Mouse (Mus musculus) heart, embryonic 13.5 days (tissue): ENCODE data around the gene Aars2. TPM values are rescaled to one million over a fixed set of nuclear protein-coding genes. Genes with fewer than 3 reads are reported as not detected.
A peak's percentile ranks its signal among the peaks of the same experiment; 100 is the strongest.

Experiments
- ATAC-seq: fragments of 200-750 bp; cut with Nextera tagmentation; 2 replicates; pipeline ENCODE4 v1.8.0; 2017; ENCODE audit warnings: moderate TSS enrichment; ENCODE audit not compliant: insufficient number of reproducible peaks, low FRiP score, low TSS enrichment; ENCODE audit errors: extremely low read depth
- H3K27ac ChIP-seq: fragments of 300-500 bp; sonication (generic); replicated peaks from 2 replicates; pipeline ENCODE4 v1.5.1; 2015; ENCODE audit warnings: moderate library complexity, mild to moderate bottlenecking, inconsistent platforms
- H3K27me3 ChIP-seq: fragments of 300-500 bp; sonication (generic); replicated peaks from 2 replicates; pipeline ENCODE4 v1.6.1; 2015; ENCODE audit warnings: mild to moderate bottlenecking, inconsistent platforms
- H3K36me3 ChIP-seq: fragments of 300-500 bp; sonication (generic); 2 replicates; pipeline ENCODE4 v1.6.1; 2015; ENCODE audit warnings: mild to moderate bottlenecking, inconsistent platforms
- H3K4me1 ChIP-seq: fragments of 300-500 bp; sonication (generic); 2 replicates; pipeline ENCODE4 v1.6.1; 2015; ENCODE audit warnings: inconsistent platforms
- H3K4me2 ChIP-seq: fragments of 300-500 bp; sonication (generic); 2 replicates; pipeline ENCODE4 v1.6.1; 2015; ENCODE audit warnings: inconsistent platforms, mild to moderate bottlenecking, moderate library complexity
- H3K4me3 ChIP-seq: fragments of 300-500 bp; sonication (generic); 2 replicates; pipeline ENCODE4 v1.5.1; 2015; ENCODE audit warnings: moderate library complexity, mild to moderate bottlenecking, inconsistent platforms
- H3K9ac ChIP-seq: fragments of 300-500 bp; sonication (generic); 2 replicates; pipeline ENCODE4 v1.6.1; 2015; ENCODE audit warnings: inconsistent platforms, mild to moderate bottlenecking, moderate library complexity
- H3K9me3 ChIP-seq: fragments of 300-500 bp; sonication (generic); 2 replicates; pipeline ENCODE4 v1.6.1; 2016; ENCODE audit warnings: inconsistent platforms
- WGBS: fragments of 180-500 bp; shearing (Covaris S2); methylation state at CpG from one replicate; pipeline ENCODE4 v1.1.7; 2015; ENCODE audit warnings: mixed read lengths; 5-methylcytosine and 5-hydroxymethylcytosine counted together
- polyA plus RNA-seq: library from polyadenylated mRNA; unstranded; fragments of >200 nt; fragmentation: Nextera tagmentation; extraction: Ambion mirVana; gene quantifications from 2 replicates; pipeline ENCODE4 v1.2.1, GENCODE M21; 2015

Aars2 gene
- polyA plus RNA-seq, 1 experiment from 2014 or later = 19.8 TPM

DNA sequence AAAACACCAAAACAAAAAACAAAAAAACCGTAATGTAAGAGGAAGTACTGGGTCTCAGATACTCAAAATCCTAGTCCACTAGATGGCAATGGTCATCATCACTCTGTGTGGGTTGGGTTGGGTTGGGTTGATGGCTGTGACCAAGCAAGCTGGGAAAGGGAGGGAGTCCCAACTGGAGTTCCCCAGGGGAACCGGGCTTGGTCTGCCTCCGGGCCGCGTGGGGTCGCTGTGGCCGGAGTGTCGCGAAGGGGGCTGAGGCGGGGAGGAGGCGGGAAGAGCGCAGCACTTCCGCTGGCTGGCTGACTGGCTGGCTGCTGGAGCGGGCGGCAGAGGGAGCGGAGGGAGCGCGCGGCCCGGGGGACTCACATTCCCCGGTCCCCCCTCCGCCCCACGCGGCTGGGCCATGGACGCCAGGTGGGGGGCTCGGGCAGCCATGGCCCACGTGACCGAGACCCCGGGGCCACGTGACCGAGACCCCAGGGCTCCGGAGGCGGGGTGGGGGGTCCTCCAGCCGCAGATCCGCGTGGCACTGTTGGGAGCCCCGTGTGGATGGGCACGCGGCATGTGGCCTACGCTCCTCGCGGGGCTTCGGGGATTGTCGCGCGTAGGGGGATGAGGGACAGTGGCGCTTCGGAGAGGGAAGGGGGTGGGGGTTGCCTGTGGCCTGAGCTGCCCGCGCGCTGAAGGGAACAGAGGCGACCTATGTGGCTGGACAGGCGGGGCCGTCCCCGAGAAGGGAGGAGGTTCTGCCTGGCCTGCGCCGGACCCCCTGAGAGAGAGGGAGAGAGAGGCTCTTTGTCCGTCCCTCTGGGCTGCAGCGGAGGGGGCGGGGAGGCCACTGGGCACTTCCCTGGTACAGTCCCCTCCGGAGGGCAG lies 57.3 kb downstream of the Aars2 start, which contains the start of gene Slc35b2:
Gene Slc35b2 (plus strand): TSS at position 220 of the 876 bp plus-strand sequence.
- H3K4me3 ChIP-seq = peak within 1 kb of the TSS; percentile 76
- peak within 1 kb of the TSS; percentile 76 for H3K27ac ChIP-seq
- peak within 1 kb of the TSS; percentile 82 for H3K4me2 ChIP-seq
- H3K9me3 ChIP-seq = no peaks in the 10 kb centered on the region
- peaks cover 45% of the 10 kb centered on the region for H3K4me1 ChIP-seq
- peaks cover 39% of the 10 kb centered on the region for H3K36me3 ChIP-seq
- peak within 1 kb of the TSS; percentile 95 for H3K9ac ChIP-seq
- WGBS = under 1% methylated on average over 53 of the region's 61 CpGs
- peak; percentile 72 for ATAC-seq
- peaks cover 2% of the 10 kb centered on the region; the same call in 1 of the 2 replicates for H3K27me3 ChIP-seq

DNA sequence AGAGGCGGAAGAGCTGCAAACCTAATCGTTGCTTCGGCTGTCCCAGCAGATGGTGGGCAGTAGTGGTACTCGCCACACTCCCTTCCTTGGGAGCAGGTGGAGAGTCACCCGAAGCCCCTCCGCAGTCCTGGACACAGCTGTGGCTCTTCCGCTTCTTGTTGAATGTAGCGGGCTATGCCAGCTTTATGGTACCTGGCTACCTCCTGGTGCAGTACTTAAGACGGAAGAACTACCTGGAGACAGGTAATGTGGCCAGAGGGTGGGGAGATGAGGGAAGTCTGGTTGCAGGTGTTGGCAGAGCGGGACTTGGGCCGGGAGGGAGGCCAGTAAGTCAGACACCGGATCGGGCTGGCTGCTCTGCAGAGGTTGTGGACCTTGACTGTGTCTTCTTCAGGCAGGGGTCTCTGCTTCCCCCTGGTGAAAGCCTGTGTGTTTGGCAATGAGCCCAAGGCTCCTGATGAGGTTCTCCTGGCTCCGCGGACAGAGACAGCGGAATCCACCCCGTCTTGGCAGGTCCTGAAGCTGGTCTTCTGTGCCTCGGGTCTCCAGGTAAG lies 58.0 kb downstream of the Aars2 start:
- Histone ChIP-seq H3K27ac (peak overlapping the region; percentile 76), H3K36me3 (peaks cover 46% of the 10 kb centered on the region), H3K9ac (peak overlapping the region; percentile 95), H3K4me2 (peak overlapping the region; percentile 82), H3K27me3 (no peaks in the 10 kb centered on the region), H3K4me1 (peaks cover 52% of the 10 kb centered on the region), H3K4me3 (peak overlapping the region; percentile 76), H3K9me3 (no peaks in the 10 kb centered on the region)
- 11% methylated on average over 18 of the region's 18 CpGs for WGBS
- ATAC-seq = no peak

DNA sequence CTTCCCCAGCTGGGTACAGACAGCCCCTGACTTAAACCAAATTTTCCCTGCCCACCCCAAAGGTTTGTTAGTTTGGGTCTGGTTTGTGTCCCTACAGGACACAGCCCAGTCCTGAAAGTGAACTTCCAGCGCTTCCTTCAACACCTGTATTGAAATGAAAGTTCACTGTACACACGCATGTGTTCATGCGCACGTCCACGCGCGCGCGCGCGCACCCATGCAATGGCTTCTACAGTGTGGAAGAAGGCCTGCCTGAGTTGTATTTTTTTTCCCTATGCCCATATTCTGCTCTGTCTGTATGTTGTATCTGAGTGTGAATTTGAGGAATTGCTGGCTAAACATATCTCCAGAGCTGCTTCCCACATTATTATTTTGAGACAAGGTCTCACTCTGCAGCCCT lies 58.5 kb downstream of the Aars2 start:
- Histone ChIP-seq H3K9ac (peak overlapping the region; percentile 95), H3K9me3 (no peaks in the 10 kb centered on the region), H3K27ac (no peak overlapping the region), H3K27me3 (no peaks in the 10 kb centered on the region), H3K4me2 (peak overlapping the region; percentile 82), H3K4me3 (peak overlapping the region; percentile 76), H3K36me3 (peaks cover 51% of the 10 kb centered on the region), H3K4me1 (peaks cover 57% of the 10 kb centered on the region)
- ATAC-seq = no peak
- WGBS = 95% methylated on average over 11 of the region's 11 CpGs

DNA sequence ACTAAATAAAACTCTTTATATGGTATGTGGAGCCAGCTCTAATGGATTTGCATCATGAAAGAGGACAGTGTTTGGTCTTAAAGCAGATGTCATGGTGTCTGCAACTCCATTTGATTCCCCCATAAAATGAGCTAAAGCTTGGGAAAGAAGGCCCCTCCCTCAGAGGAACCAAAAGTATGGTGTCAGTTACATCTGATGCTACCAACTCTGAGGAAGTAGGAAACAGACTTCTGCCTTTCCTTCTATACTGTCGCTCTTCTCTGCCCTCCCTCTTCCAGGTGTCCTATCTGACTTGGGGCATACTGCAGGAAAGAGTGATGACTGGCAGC lies 59.4 kb downstream of the Aars2 start:
- no peak for ATAC-seq
- no peak overlapping the region for H3K4me3 ChIP-seq
- WGBS = 67% methylated on average over 1 of the region's 1 CpGs
- H3K27me3 ChIP-seq = no peaks in the 10 kb centered on the region
- H3K9ac ChIP-seq = no peak overlapping the region
- H3K27ac ChIP-seq = 0 out of 2 replicates have a peak overlapping the region, but pooled peaks have one; percentile 50
- peaks cover 60% of the 10 kb centered on the region for H3K36me3 ChIP-seq
- H3K4me2 ChIP-seq = no peak overlapping the region
- H3K9me3 ChIP-seq = no peaks in the 10 kb centered on the region
- H3K4me1 ChIP-seq = peaks cover 66% of the 10 kb centered on the region

DNA sequence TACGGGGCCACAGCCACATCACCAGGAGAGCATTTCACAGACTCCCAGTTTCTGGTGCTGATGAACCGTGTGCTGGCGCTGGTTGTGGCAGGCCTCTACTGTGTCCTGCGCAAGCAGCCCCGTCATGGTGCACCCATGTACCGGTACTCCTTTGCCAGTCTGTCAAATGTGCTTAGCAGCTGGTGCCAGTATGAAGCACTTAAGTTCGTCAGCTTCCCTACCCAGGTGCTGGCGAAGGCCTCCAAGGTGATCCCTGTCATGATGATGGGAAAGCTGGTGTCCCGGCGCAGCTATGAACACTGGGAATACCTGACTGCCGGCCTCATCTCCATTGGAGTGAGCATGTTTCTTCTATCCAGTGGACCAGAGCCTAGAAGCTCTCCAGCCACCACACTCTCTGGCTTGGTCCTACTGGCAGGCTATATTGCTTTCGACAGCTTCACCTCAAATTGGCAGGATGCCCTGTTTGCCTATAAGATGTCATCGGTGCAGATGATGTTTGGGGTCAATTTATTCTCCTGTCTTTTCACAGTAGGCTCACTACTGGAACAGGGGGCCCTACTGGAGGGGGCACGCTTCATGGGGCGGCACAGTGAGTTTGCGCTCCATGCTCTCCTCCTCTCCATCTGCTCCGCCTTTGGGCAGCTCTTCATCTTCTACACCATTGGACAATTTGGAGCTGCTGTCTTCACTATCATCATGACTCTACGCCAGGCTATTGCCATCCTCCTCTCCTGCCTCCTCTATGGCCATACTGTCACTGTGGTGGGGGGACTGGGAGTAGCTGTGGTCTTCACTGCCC lies 59.9 kb downstream of the Aars2 start:
- 63% methylated on average over 18 of the region's 18 CpGs for WGBS
- Histone ChIP-seq H3K27ac (peak overlapping the region; percentile 50), H3K9ac (peak overlapping the region; percentile 54; the same call in 1 of the 2 replicates), H3K4me3 (no peak overlapping the region), H3K4me1 (peaks cover 71% of the 10 kb centered on the region), H3K27me3 (no peaks in the 10 kb centered on the region), H3K4me2 (no peak overlapping the region), H3K9me3 (no peaks in the 10 kb centered on the region), H3K36me3 (peaks cover 66% of the 10 kb centered on the region)
- ATAC-seq = no peak

DNA sequence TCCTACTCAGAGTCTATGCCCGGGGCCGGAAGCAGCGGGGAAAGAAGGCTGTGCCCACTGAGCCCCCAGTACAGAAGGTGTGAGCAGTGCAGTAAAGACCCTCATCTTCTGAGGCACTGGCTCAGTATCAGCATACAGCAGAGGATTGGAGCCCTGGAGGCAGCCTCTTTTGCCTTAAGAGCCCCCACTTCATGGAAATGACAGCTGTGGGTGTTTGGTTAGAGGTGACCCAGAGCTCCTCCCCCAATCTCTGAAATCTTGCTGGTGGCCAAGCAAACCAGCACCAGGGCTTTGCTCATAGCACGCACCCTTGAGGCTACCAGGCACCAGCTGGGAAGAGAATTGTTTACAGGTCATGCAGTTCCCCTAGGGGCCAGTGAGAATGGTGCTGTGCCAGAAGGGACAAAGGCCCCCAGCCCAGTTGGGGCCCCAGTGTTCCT lies 60.5 kb downstream of the Aars2 start:
- no peaks in the 10 kb centered on the region for H3K9me3 ChIP-seq
- no peak overlapping the region for H3K4me3 ChIP-seq
- ATAC-seq = no peak
- H3K9ac ChIP-seq = peak overlapping the region; percentile 54; the same call in 1 of the 2 replicates
- no peak overlapping the region for H3K4me2 ChIP-seq
- 31% methylated on average over 4 of the region's 4 CpGs for WGBS
- H3K27me3 ChIP-seq = no peaks in the 10 kb centered on the region
- peaks cover 72% of the 10 kb centered on the region for H3K36me3 ChIP-seq
- peaks cover 76% of the 10 kb centered on the region for H3K4me1 ChIP-seq
- peak overlapping the region; percentile 50 for H3K27ac ChIP-seq

DNA sequence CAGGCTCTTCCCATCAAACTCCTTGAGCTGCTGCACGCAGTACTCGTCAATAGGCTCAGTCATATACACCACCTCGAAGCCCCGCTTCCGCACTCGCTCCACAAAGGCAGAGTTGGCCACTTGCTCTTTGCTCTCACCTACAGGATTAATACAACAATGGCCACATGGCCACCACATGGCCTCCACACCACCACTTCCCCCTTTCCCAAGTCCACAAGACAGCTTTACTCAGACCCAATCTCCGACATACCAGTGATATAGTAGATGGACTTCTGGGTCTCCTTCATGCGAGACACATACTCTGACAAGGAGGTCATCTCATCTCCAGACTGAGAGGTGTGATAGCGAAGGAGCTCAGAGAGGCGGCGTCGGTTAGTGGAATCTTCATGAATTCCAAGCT lies 62.3 kb downstream of the Aars2 start:
- WGBS = 84% methylated on average over 12 of the region's 12 CpGs
- peaks cover 72% of the 10 kb centered on the region for H3K36me3 ChIP-seq
- no peaks in the 10 kb centered on the region for H3K27me3 ChIP-seq
- 0 out of 2 replicates have a peak overlapping the region, but pooled peaks have one; percentile 5 for H3K27ac ChIP-seq
- no peak for ATAC-seq
- H3K4me1 ChIP-seq = peaks cover 76% of the 10 kb centered on the region
- H3K9ac ChIP-seq = 0 out of 2 replicates have a peak overlapping the region, but pooled peaks have one; percentile 40
- no peak overlapping the region for H3K4me3 ChIP-seq
- H3K4me2 ChIP-seq = no peak overlapping the region
- H3K9me3 ChIP-seq = no peaks in the 10 kb centered on the region

DNA sequence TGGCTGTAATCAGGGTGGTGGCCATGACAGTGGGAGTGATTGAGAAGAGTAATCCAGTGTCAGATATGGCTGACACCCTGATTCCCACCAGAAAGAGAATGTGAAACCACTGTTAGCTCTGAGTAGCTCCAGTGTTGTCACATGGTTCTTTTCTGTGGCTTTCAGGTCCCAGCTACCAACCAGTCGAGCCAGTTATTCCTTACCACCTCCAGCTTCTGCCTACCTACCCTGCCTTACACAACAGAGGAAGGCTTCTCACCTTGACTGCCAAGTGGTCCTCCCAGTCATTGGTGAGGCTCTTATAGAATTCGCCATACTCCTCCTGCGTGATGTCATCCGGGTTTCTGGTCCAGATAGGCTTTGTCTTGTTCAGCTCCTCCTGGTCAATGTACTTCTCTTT lies 63.4 kb downstream of the Aars2 start:
- no peak for ATAC-seq
- Histone ChIP-seq H3K4me1 (peaks cover 76% of the 10 kb centered on the region), H3K36me3 (peaks cover 71% of the 10 kb centered on the region), H3K4me3 (no peak overlapping the region), H3K9ac (peak overlapping the region; percentile 52; the same call in 1 of the 2 replicates), H3K27me3 (no peaks in the 10 kb centered on the region), H3K27ac (no peak overlapping the region), H3K9me3 (no peaks in the 10 kb centered on the region), H3K4me2 (no peak overlapping the region)
- 85% methylated on average over 4 of the region's 4 CpGs for WGBS

Other genes starting within 250 kb of the Aars2 start
- gene Cdc5l, start 73.1 kb upstream of the Aars2 start, polyA plus RNA-seq = 48.1 and 48.2 TPM in 2 replicates
- gene Spats1, start 31.4 kb upstream of the Aars2 start, polyA plus RNA-seq = 0.98 and 1.1 TPM in 2 replicates
- gene Tcte1, start 16.6 kb downstream of the Aars2 start, polyA plus RNA-seq = 0.15 and 0.27 TPM in 2 replicates
- gene Tmem151b, start 42.8 kb downstream of the Aars2 start, polyA plus RNA-seq = 1.4 and 1.6 TPM in 2 replicates
- gene Nfkbie, start 48.9 kb downstream of the Aars2 start, polyA plus RNA-seq = 2.7 TPM in 2 replicates
- gene Slc35b2, start 57.0 kb downstream of the Aars2 start, polyA plus RNA-seq = 91.8 and 94.9 TPM in 2 replicates
- gene Hsp90ab1, start 66.4 kb downstream of the Aars2 start, polyA plus RNA-seq = 1,372 and 1,500 TPM in 2 replicates
- 68.8 and 83.6 TPM in 2 replicates for gene Slc29a1, start 92.8 kb downstream of the Aars2 start, polyA plus RNA-seq
- gene Mymx, start 95.3 kb downstream of the Aars2 start, polyA plus RNA-seq = 0.37 and 0.45 TPM in 2 replicates
- gene Capn11, start 152.5 kb downstream of the Aars2 start, polyA plus RNA-seq = 0.18 and 0.33 TPM in 2 replicates
- 126 and 147 TPM in 2 replicates for gene Mrpl14, start 179.5 kb downstream of the Aars2 start, polyA plus RNA-seq
- gene Tmem63b, start 180.1 kb downstream of the Aars2 start, polyA plus RNA-seq = 35.5 and 39.3 TPM in 2 replicates
- 0.64 and 0.84 TPM in 2 replicates for gene 1600014C23Rik, start 227.0 kb downstream of the Aars2 start, polyA plus RNA-seq